Mouse (Mus musculus): Measurements from ENCODE around the gene Tmsb15l.

GRCm38 (mm10) chrX:136992978-136993547 lies 16.4 kb upstream of the Tmsb15l start, which contains the start of gene Zcchc18:
- TF ChIP-seq EP300 (IDR thresholded peaks at IDR 0.05): no peak
- no peak for TF ChIP-seq CTCF (IDR thresholded peaks at IDR 0.05)

All from lung, postnatal 0 days (tissue).